Mouse (Mus musculus) liver, embryonic 14.5 days (tissue): ENCODE results near the gene Psme2b.
"Not testable (repeated sequence)": the region's sequence is repeated elsewhere in the genome, so short reads cannot be mapped to it uniquely, and the experiment has no call there.

Experiments
- CTCF ChIP-seq: IDR thresholded peaks from 2 replicates; pipeline ENCODE4 v1.5.1; 2016; ENCODE audit warnings: antibody characterized with exemption, low read depth, control low read depth
- EP300 ChIP-seq: IDR thresholded peaks from 2 replicates; pipeline ENCODE4 v1.6.1; 2016; ENCODE audit warnings: antibody characterized with exemption, low read depth

DNA sequence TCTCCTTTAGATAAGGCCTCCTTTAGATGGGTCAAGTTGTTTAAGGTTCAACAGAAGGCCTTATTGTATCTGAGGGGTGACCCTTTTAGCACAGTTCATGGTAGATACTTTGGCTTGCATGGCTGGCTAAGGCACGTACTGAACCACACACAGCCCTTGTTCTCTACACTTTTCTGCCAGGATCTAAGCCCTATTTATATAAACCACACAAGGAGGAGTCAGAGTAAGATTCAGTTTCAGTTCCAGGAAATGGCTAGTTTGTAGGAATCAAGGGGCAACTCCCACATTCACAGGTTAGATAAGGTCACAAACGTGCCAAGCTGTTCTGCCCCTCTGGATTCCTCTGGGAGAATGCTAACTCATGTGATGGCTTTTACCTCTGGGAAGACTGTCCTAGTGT is 48.0 kb upstream of the Psme2b start, which contains the start of gene Tgtp1:
- TF ChIP-seq CTCF, EP300: not testable (repeated sequence)
